In the genomic region with DNA sequence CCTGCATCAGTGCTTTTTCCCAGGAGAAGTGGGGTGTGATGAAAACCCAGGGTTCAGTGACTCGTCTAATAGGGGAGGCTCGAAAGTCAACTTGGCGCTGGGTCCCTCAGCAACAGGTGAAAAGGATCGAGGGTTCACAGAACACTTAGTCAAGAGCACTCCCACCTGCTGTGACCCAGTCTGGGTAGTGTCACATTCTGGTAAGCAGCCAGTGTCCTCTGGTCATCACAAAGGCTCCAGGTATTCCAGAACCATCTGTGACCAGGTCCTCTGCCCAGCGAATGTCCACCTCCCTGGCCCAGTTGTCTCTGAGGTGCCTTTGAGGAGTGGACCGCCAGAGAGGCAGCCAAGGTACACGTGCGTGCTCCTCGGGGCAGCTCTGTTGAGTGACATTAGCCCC, we compare ENCODE assay signal across 20 mouse cellular contexts. TPM values are rescaled to one million over a fixed set of nuclear protein-coding genes. Genes with fewer than 3 reads are reported as not detected.
A peak's percentile ranks its signal among the peaks of the same experiment; 100 is the strongest.
DNase-seq lines count a peak whose midpoint lies in the region; ATAC-seq and TF ChIP-seq lines count a peak whose summit lies in the region.
"Had no signal": no experiment of that assay in that cellular context is flagged by ENCODE, and none has a peak within 500 bp of the region (broad histone marks: within the 10 kb centered on the region; RNA-seq: fewer than 3 reads in every experiment).

No protein-coding gene starts in this region.

- peak overlapping the region; percentile 79 for H3K4me2 ChIP-seq in heart, embryonic 11.5 days
- H3K4me2 ChIP-seq in lung, postnatal 0 days (replicated peaks; ENCODE audit: low read depth, low read length) = peak overlapping the region; percentile 81
- H3K4me2 ChIP-seq: embryonic facial prominence, embryonic 12.5 days; limb, embryonic 15.5 days; midbrain, embryonic 12.5 days had no signal

- H3K27ac ChIP-seq in heart, embryonic 11.5 days (ENCODE audit: low read depth, low read length) = no peak overlapping the region
- no peak overlapping the region for H3K27ac ChIP-seq in kidney, adult 2 months (ENCODE audit: insufficient read depth, low read depth, low read length)
- H3K27ac ChIP-seq in lung, postnatal 0 days (ENCODE audit: low read length) = no peak overlapping the region
- H3K27ac ChIP-seq in small intestine, adult 2 months (ENCODE audit: insufficient read depth, low read depth, low read length) = no peak overlapping the region
- H3K27ac ChIP-seq: embryonic facial prominence, embryonic 12.5 days; hindbrain, embryonic 13.5 days; limb, embryonic 15.5 days; macrophage; midbrain, embryonic 12.5 days had no signal

- no peak for ATAC-seq in heart, embryonic 11.5 days (replicated peaks; ENCODE audit: insufficient number of reproducible peaks, low FRiP score, low TSS enrichment)
- no peak for ATAC-seq in lung, postnatal 0 days

- 0 out of 2 replicates have a peak, but pooled peaks cover 4% of the 10 kb centered on the region for H3K4me1 ChIP-seq in heart, embryonic 11.5 days (ENCODE audit: control insufficient read depth, insufficient read depth, low read length)
- no peaks in the 10 kb centered on the region for H3K4me1 ChIP-seq in kidney, adult 2 months (ENCODE audit: control insufficient read depth, insufficient read depth, low read length)
- H3K4me1 ChIP-seq in lung, postnatal 0 days (ENCODE audit: insufficient read depth, low read depth, low read length) = no peaks in the 10 kb centered on the region
- no peaks in the 10 kb centered on the region; the same call in 1 of the 2 replicates for H3K4me1 ChIP-seq in small intestine, adult 2 months (ENCODE audit: control insufficient read depth, insufficient read depth, insufficient read length, low read length)

- no peaks in the 10 kb centered on the region for H3K36me3 ChIP-seq in heart, embryonic 11.5 days (ENCODE audit: control insufficient read depth, insufficient read depth, low read length)
- no peaks in the 10 kb centered on the region for H3K36me3 ChIP-seq in kidney, adult 2 months (ENCODE audit: control insufficient read depth, insufficient read depth, low read length)
- no peaks in the 10 kb centered on the region for H3K36me3 ChIP-seq in lung, postnatal 0 days (ENCODE audit: insufficient read depth, low read length)
- H3K36me3 ChIP-seq in small intestine, adult 2 months (ENCODE audit: control insufficient read depth, insufficient read depth, low read length) = no peaks in the 10 kb centered on the region
- H3K36me3 ChIP-seq: embryonic facial prominence, embryonic 12.5 days; hindbrain, embryonic 13.5 days; limb, embryonic 15.5 days; midbrain, embryonic 12.5 days had no signal

- TF ChIP-seq EP300 in lung, postnatal 0 days (IDR thresholded peaks at IDR 0.05) = no peak

- no peak for TF ChIP-seq POLR2A in kidney, adult 2 months (IDR thresholded peaks at IDR 0.05; ENCODE audit: low read depth, low read length)
- TF ChIP-seq POLR2A in small intestine, adult 2 months (IDR thresholded peaks at IDR 0.05; ENCODE audit: low read depth, low read length) = no peak

- H3K9me3 ChIP-seq in heart, embryonic 11.5 days (replicated peaks; ENCODE audit: control insufficient read depth, low read length) = no peaks in the 10 kb centered on the region
- no peaks in the 10 kb centered on the region for H3K9me3 ChIP-seq in lung, postnatal 0 days (ENCODE audit: low read length)
- H3K9me3 ChIP-seq: embryonic facial prominence, embryonic 12.5 days; hindbrain, embryonic 13.5 days; limb, embryonic 15.5 days; midbrain, embryonic 12.5 days had no signal

- no peak for TF ChIP-seq CTCF in kidney, adult 2 months (conservative IDR thresholded peaks at IDR 0.05; ENCODE audit: insufficient read depth, insufficient read length, low read depth, low read length)
- no peak for TF ChIP-seq CTCF in lung, postnatal 0 days (IDR thresholded peaks at IDR 0.05)
- TF ChIP-seq CTCF in small intestine, adult 2 months (IDR thresholded peaks at IDR 0.05; ENCODE audit: extremely low read depth, insufficient read length, insufficient replicate concordance, low read depth, low read length) = no peak

- H3K27me3 ChIP-seq in heart, embryonic 11.5 days (ENCODE audit: control insufficient read depth, insufficient read depth, low read length) = peaks cover 25% of the 10 kb centered on the region
- no peaks in the 10 kb centered on the region for H3K27me3 ChIP-seq in kidney, adult 2 months (replicated peaks; ENCODE audit: control insufficient read depth, insufficient read depth, low read length)
- 0 out of 2 replicates have a peak, but pooled peaks cover 5% of the 10 kb centered on the region for H3K27me3 ChIP-seq in lung, postnatal 0 days (replicated peaks; ENCODE audit: insufficient read depth, low read length)
- H3K27me3 ChIP-seq in small intestine, adult 2 months (ENCODE audit: control insufficient read depth, insufficient read depth, low read length) = peaks cover 11% of the 10 kb centered on the region; the same call in 1 of the 2 replicates

- DNase-seq in heart, adult 11 months = no peak
- no peak for DNase-seq in kidney, adult 2 months
- DNase-seq in kidney, postnatal 36 days = no peak
- DNase-seq in lung, postnatal 0 days (ENCODE audit: low spot score) = no peak
- no peak for DNase-seq in lung, adult 18-20 months
- DNase-seq in layer of hippocampus, postnatal 36 days = no peak
- DNase-seq: gastrocnemius, postnatal 10 days; kidney, adult 8-10 months; layer of hippocampus, adult 9-11 months; thymus, postnatal 14 days had no signal

- peak overlapping the region; percentile 53 for H3K4me3 ChIP-seq in heart, embryonic 11.5 days (ENCODE audit: low read depth, low read length)
- H3K4me3 ChIP-seq in kidney, adult 2 months (ENCODE audit: insufficient read depth, low read depth, low read length) = peak overlapping the region; percentile 12; the same call in 1 of the 2 replicates
- peak overlapping the region; percentile 46; the same call in 1 of the 2 replicates for H3K4me3 ChIP-seq in lung, postnatal 0 days (ENCODE audit: low read depth, low read length)
- H3K4me3 ChIP-seq in small intestine, adult 2 months (ENCODE audit: low read depth, low read length) = peak overlapping the region; percentile 63
- H3K4me3 ChIP-seq: embryonic facial prominence, embryonic 12.5 days; hindbrain, embryonic 13.5 days; limb, embryonic 15.5 days; midbrain, embryonic 12.5 days had no signal

- WGBS in heart, embryonic 11.5 days (ENCODE audit: insufficient replicate concordance) = 45% methylated on average over 9 of the region's 9 CpGs
- WGBS in kidney, adult 2 months = 44% methylated on average over 9 of the region's 9 CpGs
- WGBS in lung, postnatal 0 days = 45% methylated on average over 9 of the region's 9 CpGs
- 42% methylated on average over 9 of the region's 9 CpGs for WGBS in small intestine, adult 2 months

- H3K9ac ChIP-seq in heart, embryonic 11.5 days (ENCODE audit: low read depth, low read length) = 0 out of 2 replicates have a peak overlapping the region, but pooled peaks have one; percentile 23
- H3K9ac ChIP-seq in lung, postnatal 0 days (replicated peaks; ENCODE audit: low read depth) = no peak overlapping the region
- H3K9ac ChIP-seq: embryonic facial prominence, embryonic 12.5 days; hindbrain, embryonic 13.5 days; limb, embryonic 15.5 days; midbrain, embryonic 12.5 days had no signal

RNA-seq across cellular contexts. Expression of a gene that starts 2.3 kb away (rescaled TPM):
- 40.6 and 41.5 TPM in 2 replicates for polyA plus RNA-seq in heart, embryonic 11.5 days (2014; fragmentation: Nextera tagmentation; extraction: Ambion mirVana)
- 17.8 and 19.2 TPM in 2 replicates for polyA plus RNA-seq in kidney, adult 2 months (2012; rRNA removed)
- 56.9 and 58.3 TPM in 2 replicates for polyA plus RNA-seq in lung, postnatal 0 days (2015; fragmentation: Nextera tagmentation; extraction: Ambion mirVana)
- 5.1 and 7.0 TPM in 2 replicates for polyA plus RNA-seq in small intestine, adult 2 months (2012; rRNA removed)
- 1 to 10 TPM; 1.5 to 2.1 TPM for total RNA-seq in layer of hippocampus, postnatal 36 days (2021)
- total RNA-seq: common myeloid progenitor, adult 5-6 weeks had no signal
- polyA plus RNA-seq: macrophage had no signal

RNA-seq across cellular contexts. Expression of a gene that starts 19.1 kb away (rescaled TPM):
- polyA plus RNA-seq in heart, embryonic 11.5 days (2014; fragmentation: Nextera tagmentation; extraction: Ambion mirVana) = 0.16 and 0.41 TPM in 2 replicates
- polyA plus RNA-seq in kidney, adult 2 months (2012; rRNA removed) = 0.24 and 0.44 TPM in 2 replicates
- polyA plus RNA-seq in lung, postnatal 0 days (2015; fragmentation: Nextera tagmentation; extraction: Ambion mirVana) = 2.9 and 3.3 TPM in 2 replicates
- polyA plus RNA-seq in small intestine, adult 2 months (2012; rRNA removed) = 3.5 and 21.3 TPM in 2 replicates
- total RNA-seq in layer of hippocampus, postnatal 36 days (2021) = under 1 TPM; 0.30 to 0.50 TPM
- total RNA-seq: gastrocnemius, postnatal 10 days had no signal
- polyA plus RNA-seq: macrophage had no signal

RNA-seq across cellular contexts. Expression of a gene that starts 42.3 kb away (rescaled TPM):
- not detected in 2 replicates for polyA plus RNA-seq in heart, embryonic 11.5 days (2014; fragmentation: Nextera tagmentation; extraction: Ambion mirVana)
- polyA plus RNA-seq in kidney, adult 2 months (2012; rRNA removed) = 1.4 and 1.5 TPM in 2 replicates
- polyA plus RNA-seq in lung, postnatal 0 days (2015; fragmentation: Nextera tagmentation; extraction: Ambion mirVana) = 0.27 and 0.31 TPM in 2 replicates
- 0.18 and 0.53 TPM in 2 replicates for polyA plus RNA-seq in small intestine, adult 2 months (2012; rRNA removed)
- total RNA-seq in layer of hippocampus, postnatal 36 days (2021) = under 1 TPM in 1 of 2 experiments, not detected in 1; 0.25 TPM
- total RNA-seq: common myeloid progenitor, adult 5-6 weeks; gastrocnemius, postnatal 10 days; left cerebral cortex, postnatal 10 days had no signal
- polyA plus RNA-seq: embryonic facial prominence, embryonic 12.5 days; hindbrain, embryonic 13.5 days; macrophage; midbrain, embryonic 12.5 days; spleen, adult 2 months had no signal

RNA-seq across cellular contexts. Expression of a gene that starts 46.4 kb away (rescaled TPM):
- polyA plus RNA-seq in heart, embryonic 11.5 days (2014; fragmentation: Nextera tagmentation; extraction: Ambion mirVana) = 0.45 and 0.70 TPM in 2 replicates
- 0.67 and 0.75 TPM in 2 replicates for polyA plus RNA-seq in kidney, adult 2 months (2012; rRNA removed)
- polyA plus RNA-seq in lung, postnatal 0 days (2015; fragmentation: Nextera tagmentation; extraction: Ambion mirVana) = 1.7 and 1.9 TPM in 2 replicates
- 0.10 and 0.23 TPM in 2 replicates for polyA plus RNA-seq in small intestine, adult 2 months (2012; rRNA removed)
- not detected for total RNA-seq in layer of hippocampus, postnatal 36 days (2021)
- total RNA-seq: common myeloid progenitor, adult 5-6 weeks; left cerebral cortex, postnatal 10 days had no signal
- polyA plus RNA-seq: macrophage; spleen, adult 2 months had no signal

Comparison
In these comparisons a context has a peak if more than half of its experiments do, and no peak if none do; other contexts are left out.
1. H3K4me3 ChIP-seq: peak in every context shown above with its lines; median percentile 63 in small intestine, adult 2 months; 53 in heart, embryonic 11.5 days; 46 in lung, postnatal 0 days; 12 in kidney, adult 2 months.